Mouse (Mus musculus) CH12.LX (cell line): ENCODE results near the gene Bdh1.

Experiments used
- CHD1 ChIP-seq: IDR thresholded peaks from 2 replicates; pipeline ENCODE4 v1.6.1; 2012; ENCODE audit warnings: low read depth, low read length, improper control_type of control experiment, inconsistent platforms
- CTCF ChIP-seq, 2 experiments: IDR thresholded peaks in 1 of 2; conservative IDR thresholded peaks in 1 of 2; 2 replicates each; pipeline ENCODE4 v1.5.1; 2011 to 2012; ENCODE audit warnings: low read depth in 2 of 2, low read length in 2 of 2, improper control_type of control experiment in 1 of 2, inconsistent platforms in 1 of 2, mild to moderate bottlenecking in 1 of 2, moderate library complexity in 1 of 2
- ELF1 ChIP-seq: IDR thresholded peaks from 2 replicates; pipeline ENCODE4 v1.6.1; 2014; ENCODE audit warnings: low read depth, mild to moderate bottlenecking, inconsistent platforms, low read length, improper control_type of control experiment
- JUN ChIP-seq: IDR thresholded peaks from 2 replicates; pipeline ENCODE4 v1.6.1; 2011; ENCODE audit warnings: low read depth, mild to moderate bottlenecking, low read length, improper control_type of control experiment, moderate library complexity; ENCODE audit not compliant: insufficient read depth
- KAT2A ChIP-seq: IDR thresholded peaks from 2 replicates; pipeline ENCODE4 v1.6.1; 2012; ENCODE audit warnings: low read length, improper control_type of control experiment, inconsistent platforms; ENCODE audit not compliant: insufficient replicate concordance
- MAFK ChIP-seq: IDR thresholded peaks from 2 replicates; pipeline ENCODE4 v1.6.1; 2011; ENCODE audit warnings: low read length, improper control_type of control experiment; ENCODE audit not compliant: insufficient replicate concordance
- MAX ChIP-seq: IDR thresholded peaks from 2 replicates; pipeline ENCODE4 v1.6.1; 2011; ENCODE audit warnings: low read length, improper control_type of control experiment
- NELFE ChIP-seq: IDR thresholded peaks from 2 replicates; pipeline ENCODE4 v1.6.1; 2011; ENCODE audit warnings: low read depth, low read length, improper control_type of control experiment
- POLR2A ChIP-seq: IDR thresholded peaks from 2 replicates; pipeline ENCODE4 v1.6.1; 2011; ENCODE audit warnings: low read depth, mild to moderate bottlenecking, improper control_type of control experiment, low read length
- SIN3A ChIP-seq: IDR thresholded peaks from 2 replicates; pipeline ENCODE4 v1.6.1; 2012; ENCODE audit warnings: low read length, improper control_type of control experiment, inconsistent platforms
- UBTF ChIP-seq: IDR thresholded peaks from 2 replicates; pipeline ENCODE4 v1.6.1; 2012; ENCODE audit warnings: low read depth, mild to moderate bottlenecking, inconsistent platforms, low read length, improper control_type of control experiment, moderate library complexity
- ZC3H11A ChIP-seq: IDR thresholded peaks from 2 replicates; pipeline ENCODE4 v1.6.1; 2012; ENCODE audit warnings: low read depth, mild to moderate bottlenecking, inconsistent platforms, low read length, improper control_type of control experiment

DNA sequence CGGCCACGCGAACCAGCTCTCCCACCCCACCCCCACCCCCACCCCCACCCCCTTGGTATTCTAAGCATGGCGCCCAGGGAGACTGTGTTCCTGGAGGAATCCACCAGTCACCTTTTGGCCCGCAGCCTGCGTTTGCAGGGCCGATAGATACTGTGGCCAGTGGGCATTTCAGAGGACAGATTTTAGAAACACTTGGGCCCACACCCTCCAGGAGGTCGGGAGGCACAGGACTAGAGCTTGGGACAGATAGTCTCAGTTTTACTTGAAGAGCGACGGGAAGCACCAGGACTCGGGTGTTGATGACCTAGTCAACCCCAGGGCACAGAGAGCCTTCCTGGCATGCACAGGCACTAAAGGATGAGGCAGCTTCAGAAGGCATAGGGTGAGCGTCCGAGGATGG lies 38.4 kb downstream of the Bdh1 start:
- TF ChIP-seq CHD1: no peak
- no peak for TF ChIP-seq CTCF (conservative IDR thresholded peaks at IDR 0.05 in 1 of 2, IDR thresholded peaks at IDR 0.05 in 1 of 2; ENCODE audit: low read depth in 2 of 2, low read length in 2 of 2)
- no peak for TF ChIP-seq UBTF
- no peak for TF ChIP-seq NELFE
- no peak for TF ChIP-seq POLR2A
- TF ChIP-seq KAT2A: no peak
- TF ChIP-seq ZC3H11A: no peak
- no peak for TF ChIP-seq MAX
- no peak for TF ChIP-seq SIN3A
- TF ChIP-seq JUN: no peak
- no peak for TF ChIP-seq MAFK
- no peak for TF ChIP-seq ELF1
